Mouse (Mus musculus) olfactory bulb, adult 2 months (tissue): ENCODE results near the gene Dnase1l1.

Source experiments
- CTCF ChIP-seq: fragments of 200-500 bp; IDR thresholded peaks from 2 replicates; pipeline ENCODE4 v1.5.1; 2012; ENCODE audit warnings: low read depth, mild to moderate bottlenecking, low read length, moderate library complexity; ENCODE audit not compliant: insufficient read depth
- POLR2A ChIP-seq: fragments of 200-500 bp; IDR thresholded peaks from 2 replicates; pipeline ENCODE4 v1.6.1; 2012; ENCODE audit warnings: mild to moderate bottlenecking, low read depth, low read length, moderate library complexity; ENCODE audit not compliant: insufficient read depth

GRCm38 (mm10) chrX:74246693-74247092, 35.4 kb downstream of the Dnase1l1 start:
- TF ChIP-seq POLR2A (no peak), CTCF (no peak)
